Mouse (Mus musculus) right cerebral cortex, postnatal 36 days (tissue): Measurements from ENCODE around the gene Hsf4.

Source experiments
- DNase-seq, 2 experiments: peaks; one replicate each; pipeline ENCODE4 v3.0.0; 2022; ENCODE audit warnings: low spot score in 2 of 2, mixed read lengths in 1 of 2

The Hsf4 gene

DNA sequence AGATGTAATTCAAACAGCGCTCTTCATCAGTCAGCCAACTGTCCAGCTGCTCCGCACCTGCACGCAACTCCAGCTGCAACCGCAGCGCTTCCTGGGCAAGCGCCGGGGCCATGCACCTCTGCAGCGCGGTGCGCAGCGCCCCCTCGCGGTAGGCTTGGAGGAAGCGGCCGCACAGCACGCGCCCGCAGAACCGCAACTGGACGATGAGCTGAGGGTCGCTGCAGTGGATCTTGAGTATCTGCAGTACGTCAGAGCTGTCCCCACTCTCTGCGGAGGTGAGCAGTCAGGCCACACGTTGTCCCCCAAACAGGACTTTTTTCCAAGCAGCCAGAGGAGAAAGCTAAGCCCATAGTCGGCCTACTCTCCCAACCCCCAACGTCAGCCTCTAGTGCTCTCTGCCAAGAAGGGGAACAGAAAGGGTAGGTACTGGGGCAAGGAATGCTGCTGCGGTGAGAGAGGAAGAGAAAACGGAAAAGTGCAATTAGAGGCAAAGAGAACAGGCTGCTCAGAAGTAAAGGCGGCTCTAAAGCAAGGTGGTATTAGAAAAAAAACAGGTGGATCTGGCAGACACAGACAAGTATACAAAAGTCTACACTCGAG, 9.8 kb upstream of the Hsf4 start:
- DNase-seq: peak in 1 of 2 experiments; percentile 26

DNA sequence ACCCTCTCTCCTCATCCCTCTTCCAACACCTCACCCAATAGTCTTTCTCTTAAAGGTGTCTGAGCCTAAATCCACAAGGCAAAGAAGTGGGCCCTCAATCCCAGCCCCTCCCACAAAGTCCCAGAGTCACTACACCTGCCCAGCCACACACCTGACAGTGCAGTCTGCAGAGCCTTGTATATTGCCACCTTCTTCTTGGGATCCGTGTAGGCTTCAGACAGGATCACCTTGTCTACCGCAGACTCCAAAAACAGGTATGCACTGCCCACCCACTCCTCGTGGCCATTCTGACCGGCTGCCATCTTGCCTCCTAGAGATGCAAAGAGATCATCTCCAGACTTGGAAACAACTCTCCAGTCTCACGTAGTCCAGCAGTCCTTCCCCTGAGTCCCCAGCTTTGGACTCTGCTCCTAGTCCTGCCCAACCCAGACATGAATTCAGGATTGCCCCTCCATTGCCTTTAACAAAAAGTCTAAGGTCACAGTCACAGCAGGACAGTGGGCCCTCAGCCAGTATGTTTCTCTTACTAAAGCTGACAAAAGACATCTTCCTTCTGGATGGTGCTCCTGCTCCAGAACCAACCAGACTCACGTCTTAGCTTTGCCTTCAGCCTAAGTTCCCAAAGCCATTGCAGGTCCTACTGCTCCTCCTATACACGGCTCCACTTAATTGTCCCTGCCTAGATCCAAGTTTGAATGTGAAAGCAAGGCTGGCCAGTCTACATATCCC, 9.1 kb upstream of the Hsf4 start:
- no peak for DNase-seq

DNA sequence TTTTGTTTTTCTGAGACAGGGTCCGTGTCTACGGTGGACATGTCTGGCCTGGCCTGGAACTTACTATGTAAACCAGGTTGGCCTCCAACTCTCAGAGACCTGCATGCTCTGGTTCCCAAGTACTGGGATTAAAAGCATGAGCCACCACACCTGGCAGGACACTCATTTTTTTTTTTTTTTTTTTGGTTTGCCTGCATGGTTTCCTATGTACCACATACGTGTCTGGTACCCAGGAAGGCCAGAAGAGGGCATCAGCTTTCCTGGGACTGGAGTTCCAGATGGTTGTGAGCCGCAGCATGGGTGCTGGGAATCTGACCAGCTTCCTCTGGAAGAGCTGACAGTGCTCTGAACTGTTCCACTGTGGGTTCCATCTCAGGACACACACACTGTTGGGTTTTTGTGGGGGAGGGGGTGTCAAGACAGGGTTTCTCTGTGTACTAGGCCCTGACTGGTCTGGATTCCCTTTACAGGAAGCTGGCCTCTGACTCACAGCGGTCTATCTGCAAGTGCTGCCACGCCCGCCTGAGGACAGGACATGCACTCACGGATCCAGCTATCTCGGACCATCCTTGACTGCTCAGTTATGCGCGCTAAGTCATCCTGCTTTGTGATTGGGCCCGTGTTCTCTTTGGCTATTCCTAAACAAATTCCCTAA, 8.1 kb upstream of the Hsf4 start:
- no peak for DNase-seq

DNA sequence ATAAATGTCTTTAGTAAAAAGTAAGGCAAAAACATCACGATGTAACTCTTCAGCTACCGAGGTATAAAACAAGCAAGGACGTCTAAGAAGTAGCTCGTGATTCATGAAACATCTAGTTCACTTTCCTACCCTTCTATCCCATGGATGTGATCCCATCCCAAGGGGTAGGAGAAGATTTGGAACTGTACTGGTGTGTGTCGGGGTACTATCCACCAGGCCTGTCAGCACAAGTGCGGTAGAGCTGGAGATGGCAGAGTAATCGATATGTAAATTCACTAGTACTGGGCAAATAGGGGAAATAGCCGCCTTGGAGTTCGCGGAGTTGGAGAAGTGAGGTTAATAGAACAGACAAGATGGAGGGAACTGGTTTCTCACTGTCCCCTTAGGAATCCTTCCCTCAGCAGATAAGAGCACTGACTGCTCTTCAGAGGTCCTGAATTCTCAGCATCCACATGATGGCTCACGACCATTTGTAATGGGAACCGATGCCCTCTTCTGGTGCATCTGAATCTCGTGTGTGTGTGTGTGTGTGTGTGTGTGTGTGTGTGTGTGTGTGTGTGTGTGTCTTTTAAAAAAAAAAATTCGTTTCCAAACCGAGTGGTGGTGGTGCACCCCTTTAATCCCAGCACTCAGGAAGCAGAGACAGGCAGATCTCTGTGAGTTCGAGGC, 6.2 kb upstream of the Hsf4 start:
- DNase-seq: no peak

DNA sequence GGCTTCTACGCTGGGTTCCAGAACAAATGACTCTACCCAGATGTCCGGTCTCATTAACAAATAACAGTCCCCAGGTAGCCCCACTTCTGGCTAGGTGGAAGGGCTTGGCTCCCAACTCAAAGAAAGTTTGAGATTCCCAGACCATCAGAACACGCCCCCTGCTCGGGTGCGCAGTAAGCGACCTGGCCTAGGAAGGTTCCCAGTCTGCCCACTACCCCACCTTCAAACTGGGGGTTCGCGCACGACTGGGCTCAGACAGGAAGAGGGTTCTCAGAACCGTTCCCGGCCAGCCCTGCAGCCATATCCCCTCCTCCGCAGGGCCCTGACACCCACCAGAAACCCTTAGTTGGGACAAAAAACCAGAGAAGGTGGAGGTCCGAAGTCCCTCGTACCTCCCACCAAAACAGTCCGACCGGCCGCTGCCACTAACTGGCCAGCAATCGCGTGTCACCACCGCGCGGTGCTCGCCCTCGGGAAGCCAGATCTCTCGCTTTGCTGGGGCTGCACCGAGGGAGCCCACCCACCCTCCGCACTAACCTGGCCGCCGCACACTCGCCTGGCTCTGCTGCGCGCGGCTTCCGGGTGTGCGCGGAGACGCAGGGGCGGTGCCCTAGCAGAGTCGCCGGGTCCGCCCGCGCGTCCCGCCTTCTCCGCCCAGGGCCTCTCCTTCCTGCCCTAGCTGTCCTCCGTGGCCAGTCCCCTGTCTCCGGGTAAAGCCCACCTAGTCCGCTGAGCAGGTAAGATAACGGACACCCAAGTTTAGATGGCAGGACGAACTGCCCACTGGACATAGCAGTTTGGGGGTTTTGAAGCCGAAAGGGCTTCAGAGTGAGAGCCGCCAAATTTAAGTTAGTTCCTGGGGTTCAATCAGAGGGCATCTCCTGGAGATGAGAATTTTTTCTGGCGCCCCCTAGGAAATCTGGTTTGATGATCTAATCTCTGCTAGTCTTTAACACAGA, 5.3 kb upstream of the Hsf4 start, which contains the start of the genes Tradd and Fbxl8:
Tradd (minus strand) TSS at position 586 of the 959 bp plus-strand sequence.
Fbxl8 (plus strand) TSS at position 625 of the 959 bp plus-strand sequence.
- no peak for DNase-seq

DNA sequence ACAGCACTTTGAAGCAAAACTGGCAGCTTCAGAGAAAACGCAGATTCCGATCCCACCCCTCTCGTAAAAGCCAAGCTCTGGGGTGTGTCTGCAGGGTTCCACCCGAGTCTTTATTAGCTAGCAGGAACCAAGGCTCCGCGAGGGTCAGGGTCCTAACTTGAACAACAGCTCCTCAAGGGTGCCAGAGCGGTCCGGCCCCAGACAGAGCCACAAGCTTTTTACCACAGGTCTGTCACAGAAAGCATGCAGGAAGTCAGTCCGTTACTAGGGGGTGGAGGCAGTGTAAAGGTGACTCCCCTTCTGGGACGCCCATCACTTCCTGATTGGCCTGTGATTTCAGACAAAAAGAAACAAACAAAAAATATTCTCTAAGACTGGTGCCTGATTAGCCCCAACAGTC, 4.5 kb upstream of the Hsf4 start:
- no peak for DNase-seq

DNA sequence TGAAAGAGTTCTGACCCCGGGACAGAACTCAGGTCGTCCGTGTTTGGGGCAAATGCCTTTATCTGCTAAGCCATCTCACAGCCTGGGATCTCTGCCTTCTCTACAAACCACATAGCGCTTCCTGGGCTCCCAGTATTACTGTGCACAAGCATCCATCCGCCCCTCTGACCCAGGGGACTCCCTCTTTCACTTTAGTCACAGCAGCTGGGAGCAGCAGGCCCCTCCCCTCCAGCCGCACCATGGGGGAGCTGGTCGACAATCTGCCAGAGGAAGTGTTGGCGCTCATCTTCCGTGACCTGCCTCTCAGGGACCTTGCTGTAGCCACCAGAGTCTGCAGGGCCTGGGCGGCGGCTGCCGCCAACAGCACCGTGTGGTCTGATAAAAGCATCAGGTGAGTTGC, 2.8 kb upstream of the Hsf4 start:
- DNase-seq: no peak

DNA sequence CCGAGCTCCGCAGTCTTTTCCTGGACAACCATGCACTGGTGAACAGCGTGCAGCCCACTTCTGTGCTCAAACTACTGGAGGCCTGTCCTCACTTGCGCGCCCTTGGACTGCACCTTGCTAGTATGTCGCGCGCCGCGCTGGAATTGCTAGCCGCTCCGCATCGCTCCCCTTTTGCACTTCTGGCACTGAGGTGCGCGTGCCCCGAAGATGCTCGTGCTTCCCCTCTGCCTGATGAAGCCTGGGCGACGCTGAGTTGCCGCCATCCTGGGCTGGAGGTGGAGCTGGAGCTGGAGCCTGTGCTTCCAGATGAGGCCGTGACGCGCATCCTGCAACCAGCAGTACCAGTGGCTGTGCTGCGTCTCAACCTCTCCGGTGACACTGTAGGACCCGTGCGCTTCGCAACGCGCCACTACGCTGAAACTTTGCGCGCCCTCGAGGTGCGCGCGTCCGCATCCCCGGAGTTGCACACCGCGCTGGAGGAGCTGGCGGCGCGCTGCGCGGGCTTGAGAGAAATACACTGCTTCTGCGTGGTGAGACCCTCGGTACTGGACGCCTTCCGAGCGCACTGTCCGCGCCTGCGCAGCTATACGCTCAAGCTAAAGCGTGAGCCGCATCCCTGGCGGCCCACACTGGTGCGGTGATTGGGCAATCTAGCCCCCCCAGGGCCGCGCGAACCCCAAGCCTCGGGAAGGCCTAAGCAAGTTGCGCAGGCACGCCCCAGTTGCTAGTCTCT, 1.1 kb upstream of the Hsf4 start:
- DNase-seq: peak; percentile 85 to 88

DNA sequence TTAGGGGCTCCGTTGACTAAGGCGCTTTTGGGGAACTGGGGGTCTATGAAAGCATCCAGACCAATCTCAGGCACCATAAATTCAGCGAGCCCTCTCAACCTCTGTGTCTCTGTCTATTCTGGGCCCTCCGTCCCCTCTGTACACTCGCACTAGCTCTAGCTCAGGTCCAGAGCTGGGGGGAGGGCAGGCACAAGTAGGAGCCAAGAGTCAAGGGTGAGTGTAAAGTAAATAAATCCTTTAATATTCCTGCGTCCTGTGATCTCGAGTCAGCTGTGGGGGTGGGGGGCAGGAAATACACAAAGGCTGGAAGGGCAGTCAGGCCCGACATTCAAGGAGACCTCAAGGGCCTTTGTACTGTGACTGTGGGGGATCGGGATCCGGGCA, 534 bp upstream of the Hsf4 start:
- no peak for DNase-seq

DNA sequence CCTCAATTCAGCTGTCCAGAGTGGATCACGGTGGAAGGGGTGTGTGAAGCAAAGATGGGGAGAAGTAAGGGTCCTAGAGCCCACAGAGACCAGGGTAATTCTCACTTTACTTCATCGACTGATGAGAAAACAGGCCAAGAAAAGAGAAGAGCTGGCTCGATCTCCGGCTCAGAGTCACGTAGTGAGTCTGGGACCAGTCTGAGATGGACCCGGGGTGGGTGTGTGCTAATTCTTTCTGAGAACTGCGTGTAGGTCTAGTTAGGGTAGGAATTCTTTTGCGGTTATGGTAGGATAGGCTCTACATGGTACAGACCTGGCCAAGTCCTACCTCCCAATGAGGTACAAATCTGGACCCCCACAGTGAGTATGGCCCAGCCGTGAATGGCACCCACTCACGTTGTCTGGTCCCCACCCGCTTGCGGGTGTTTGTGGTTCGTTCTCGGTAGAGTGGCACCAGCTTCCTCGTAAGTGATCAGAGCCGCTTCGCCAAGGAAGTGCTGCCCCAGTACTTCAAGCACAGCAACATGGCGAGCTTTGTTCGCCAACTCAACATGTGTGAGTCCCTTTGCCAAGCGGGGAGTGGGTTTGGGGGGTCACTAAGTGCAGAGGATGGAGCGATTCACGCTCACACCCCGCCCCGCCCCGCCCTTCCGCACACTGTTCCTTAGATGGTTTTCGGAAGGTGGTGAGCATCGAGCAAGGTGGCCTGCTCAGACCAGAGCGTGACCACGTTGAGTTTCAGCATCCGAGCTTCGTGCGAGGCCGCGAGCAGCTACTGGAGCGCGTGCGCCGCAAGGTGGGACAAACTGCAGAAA, 707 bp downstream of the Hsf4 start:
- DNase-seq: no peak

DNA sequence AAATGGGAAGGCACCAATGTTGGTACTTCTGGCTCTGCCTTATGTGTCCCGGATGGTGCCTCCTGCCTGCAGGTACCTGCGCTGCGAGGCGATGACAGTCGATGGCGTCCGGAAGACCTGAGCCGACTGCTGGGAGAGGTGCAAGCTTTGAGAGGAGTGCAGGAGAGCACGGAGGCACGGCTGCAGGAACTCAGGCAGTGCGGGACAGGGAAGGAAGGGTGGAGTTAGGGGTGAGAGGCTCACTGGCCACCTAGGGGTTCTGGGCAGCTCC, 1.2 kb downstream of the Hsf4 start:
- no peak for DNase-seq

DNA sequence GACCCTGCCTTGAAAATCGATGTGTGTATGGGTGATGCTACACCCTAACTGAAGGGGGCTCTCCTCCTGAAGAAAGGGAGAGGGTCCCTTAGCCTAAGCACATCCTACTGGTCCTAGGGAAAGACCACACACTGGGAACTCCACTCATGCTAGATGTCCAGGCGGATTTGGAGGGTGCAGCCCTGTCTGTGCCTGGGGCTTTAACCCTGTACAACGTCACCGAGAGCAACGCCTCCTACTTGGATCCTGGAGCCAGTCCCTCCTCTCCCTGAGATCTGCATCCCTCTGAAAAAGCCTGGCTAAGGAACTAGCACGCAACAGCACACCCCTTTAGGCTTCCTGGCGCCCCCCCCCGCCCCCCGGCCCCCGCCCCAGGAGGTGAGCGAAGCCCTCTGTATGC, 5.8 kb downstream of the Hsf4 start:
- no peak for DNase-seq

DNA sequence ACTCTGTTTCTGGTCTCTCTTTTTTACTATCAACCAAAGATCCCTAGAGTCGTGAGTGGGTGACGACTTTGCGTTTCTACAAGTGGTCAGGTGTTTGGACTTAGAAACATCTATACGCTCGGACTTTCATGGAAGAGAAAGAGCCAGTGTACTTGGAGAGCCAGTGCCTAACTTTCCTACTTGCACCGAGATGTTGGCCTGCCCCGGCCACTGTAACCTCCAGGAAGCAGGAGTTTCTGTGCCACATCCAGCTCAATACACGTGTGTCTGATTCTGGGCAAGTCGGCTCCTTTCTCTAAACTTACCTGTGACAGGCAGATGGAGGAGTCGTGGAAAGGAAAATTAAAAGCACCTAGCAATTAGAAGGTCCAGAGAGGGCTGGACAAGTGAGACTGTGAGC, 6.2 kb downstream of the Hsf4 start, which contains the start of gene Nol3:
Nol3 (plus strand) TSS at position 301 of the 400 bp plus-strand sequence.
- no peak for DNase-seq

DNA sequence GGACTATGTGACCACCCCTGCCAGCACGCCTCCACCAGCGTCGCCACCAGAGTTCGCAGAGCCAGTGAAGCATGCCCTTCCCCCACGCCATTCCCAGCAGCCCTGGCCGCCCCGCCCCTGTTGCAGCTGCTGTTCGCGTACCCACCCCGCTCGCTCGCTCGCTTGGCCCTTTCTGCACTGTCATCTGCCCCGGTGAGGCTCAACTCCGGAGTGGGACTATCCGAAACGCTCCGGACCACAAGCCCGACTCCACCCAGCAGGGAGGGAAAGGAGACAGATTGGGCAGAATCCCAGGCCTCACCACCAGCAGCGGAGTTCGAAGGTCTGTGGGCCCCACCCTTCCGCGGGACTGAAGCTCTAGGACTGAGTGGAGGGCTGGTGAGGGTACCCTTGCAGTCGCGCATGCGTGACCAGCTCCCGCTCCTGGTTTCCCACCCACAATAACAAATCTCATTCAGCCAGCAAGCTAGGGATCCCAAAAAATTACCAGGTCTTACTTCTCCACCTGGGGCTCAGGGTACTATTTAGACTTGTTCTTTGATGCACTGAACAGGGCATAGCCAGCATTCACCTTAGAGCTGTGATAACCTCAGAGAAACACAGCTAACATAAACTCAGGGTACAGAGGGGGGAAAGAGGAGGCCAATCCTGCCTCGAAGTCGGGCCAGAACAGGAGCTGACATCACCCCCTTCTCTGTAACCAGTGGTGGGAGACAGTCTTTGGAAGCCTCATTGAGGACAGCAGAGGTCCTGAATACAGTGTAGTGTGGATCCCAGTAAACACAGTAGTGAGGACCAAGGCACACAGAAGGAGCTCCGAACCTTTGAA, 6.9 kb downstream of the Hsf4 start:
- DNase-seq: no peak

DNA sequence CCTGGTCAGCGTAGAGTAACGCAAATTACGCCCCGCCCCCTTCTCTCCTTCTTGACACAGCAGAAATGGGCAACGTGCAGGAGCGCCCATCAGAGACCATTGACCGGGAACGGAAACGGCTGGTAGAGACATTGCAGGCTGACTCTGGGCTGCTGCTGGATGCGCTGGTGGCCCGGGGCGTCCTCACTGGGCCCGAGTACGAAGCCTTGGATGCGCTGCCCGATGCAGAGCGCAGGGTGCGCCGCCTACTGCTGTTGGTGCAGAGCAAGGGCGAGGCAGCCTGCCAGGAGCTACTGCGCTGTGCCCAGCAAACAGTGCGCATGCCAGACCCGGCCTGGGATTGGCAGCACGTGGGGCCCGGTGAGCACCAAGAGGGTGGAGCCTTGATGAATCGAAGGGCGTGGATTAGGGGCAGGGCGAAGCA, 9.3 kb downstream of the Hsf4 start:
- peak; percentile 82 to 83 for DNase-seq

DNA sequence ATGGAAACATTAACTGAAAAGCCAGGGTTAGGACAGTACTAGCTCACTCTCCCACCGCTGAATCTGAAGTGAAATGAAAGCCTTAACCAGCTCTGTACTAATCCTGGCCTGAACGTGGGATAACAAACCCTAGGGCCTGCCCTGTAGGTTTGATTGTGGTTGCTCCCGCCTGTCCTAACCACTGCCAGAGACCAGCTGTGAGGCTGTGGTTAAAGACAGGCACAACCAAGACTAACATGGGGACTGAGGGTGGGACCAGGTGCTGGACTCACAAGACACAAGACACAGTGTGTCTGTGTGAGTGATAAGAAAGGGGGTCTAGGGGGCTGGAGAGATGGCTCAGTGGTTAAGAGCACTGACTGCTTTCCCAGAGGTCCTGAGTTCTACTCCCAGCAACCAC, 11.0 kb downstream of the Hsf4 start:
- DNase-seq: no peak

DNA sequence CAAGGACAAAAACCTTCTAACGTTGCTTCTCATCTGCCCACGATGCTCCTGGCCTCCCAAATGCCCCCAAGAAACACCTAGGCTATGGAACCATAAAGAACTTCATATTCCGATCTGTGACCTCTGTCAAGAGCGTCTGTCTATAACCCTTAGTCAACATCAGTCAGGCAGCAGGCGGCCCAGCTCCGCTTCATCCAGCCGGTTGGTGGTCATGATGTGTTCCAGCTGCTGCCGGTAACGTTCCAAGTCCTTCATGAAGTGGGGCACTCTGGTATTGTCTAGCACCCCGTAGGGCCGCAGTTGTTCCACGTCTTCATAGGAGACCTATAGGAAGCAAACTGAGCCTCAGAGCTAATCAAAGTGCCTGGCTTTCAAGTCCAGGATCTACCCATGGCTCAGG, 12.2 kb downstream of the Hsf4 start:
- no peak for DNase-seq

DNA sequence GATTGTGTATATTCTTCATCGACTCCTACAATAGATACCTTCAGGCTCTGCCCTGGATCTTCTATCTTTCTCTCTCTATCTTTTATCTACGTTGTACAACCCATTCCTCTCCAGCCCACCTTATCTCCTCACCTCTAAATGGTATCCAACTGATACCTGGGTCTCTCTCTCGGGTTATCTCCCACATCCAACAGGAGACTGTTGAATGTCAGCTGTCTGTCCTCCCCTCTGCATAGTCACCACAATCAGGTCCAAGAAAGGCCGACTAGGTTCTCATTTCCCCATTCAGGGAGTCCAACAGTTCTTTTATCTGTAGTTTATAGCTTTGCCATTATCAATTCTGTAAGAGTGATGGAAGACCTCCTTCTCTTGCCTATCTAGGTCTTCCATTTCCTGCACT, 12.6 kb downstream of the Hsf4 start:
- no peak for DNase-seq

DNA sequence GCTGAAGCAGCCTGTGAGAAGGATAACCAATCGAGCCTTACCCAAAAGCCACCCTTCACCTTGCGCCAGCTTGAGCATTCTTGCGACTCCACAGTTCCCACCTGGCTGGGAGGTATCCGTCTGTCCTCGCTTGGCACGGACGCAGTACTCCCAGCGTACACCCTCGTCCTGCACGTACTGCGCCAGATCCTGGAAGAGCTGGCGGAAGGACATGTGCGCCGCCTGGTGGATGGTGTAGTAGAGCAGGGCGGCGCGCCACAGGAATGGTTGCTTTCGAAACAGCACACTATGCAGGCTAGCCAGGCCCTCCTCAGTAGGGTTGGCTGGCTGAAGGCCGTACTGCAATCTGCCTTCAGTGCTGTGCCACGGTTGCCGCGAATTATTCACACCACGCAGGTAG, 13.5 kb downstream of the Hsf4 start:
- DNase-seq: no peak
